Mouse (Mus musculus) skeletal muscle tissue, adult 2 months (tissue): ENCODE data around the gene Slc22a15.

Source experiments
- DNase-seq: peaks from one replicate; pipeline ENCODE4 v3.0.0-alpha.2; 2012; ENCODE audit warnings: low read depth, low spot score

Slc22a15 gene

GRCm38 (mm10) chr3:101917665-101918064 is 6.6 kb downstream of the Slc22a15 start:
- no peak for DNase-seq

GRCm38 (mm10) chr3:101916525-101916924 is 7.7 kb downstream of the Slc22a15 start:
- DNase-seq: no peak

- no peak for DNase-seq
Observed at GRCm38 (mm10) chr3:101915048-101915801, 9.0 kb downstream of the Slc22a15 start.

- no peak for DNase-seq
Observed at GRCm38 (mm10) chr3:101914266-101914665, 10.0 kb downstream of the Slc22a15 start.

GRCm38 (mm10) chr3:101912041-101912440 is 12.2 kb downstream of the Slc22a15 start:
- DNase-seq: no peak

GRCm38 (mm10) chr3:101907049-101907448 is 17.2 kb downstream of the Slc22a15 start:
- no peak for DNase-seq

- no peak for DNase-seq
Observed at GRCm38 (mm10) chr3:101904776-101905175, 19.5 kb downstream of the Slc22a15 start.

GRCm38 (mm10) chr3:101903091-101903490 is 21.2 kb downstream of the Slc22a15 start:
- no peak for DNase-seq

- DNase-seq: no peak
Observed at GRCm38 (mm10) chr3:101902344-101902743, 21.9 kb downstream of the Slc22a15 start.

GRCm38 (mm10) chr3:101897377-101897974 is 26.8 kb downstream of the Slc22a15 start:
- DNase-seq: no peak

GRCm38 (mm10) chr3:101896893-101897292 is 27.4 kb downstream of the Slc22a15 start:
- peak; percentile 37 for DNase-seq

- DNase-seq: no peak
Observed at GRCm38 (mm10) chr3:101895376-101895910, 28.8 kb downstream of the Slc22a15 start.

GRCm38 (mm10) chr3:101885591-101885990 is 38.7 kb downstream of the Slc22a15 start:
- no peak for DNase-seq

GRCm38 (mm10) chr3:101885041-101885440 is 39.2 kb downstream of the Slc22a15 start:
- no peak for DNase-seq

GRCm38 (mm10) chr3:101883902-101884301 is 40.4 kb downstream of the Slc22a15 start:
- no peak for DNase-seq

- no peak for DNase-seq
Observed at GRCm38 (mm10) chr3:101881721-101882120, 42.5 kb downstream of the Slc22a15 start.

- no peak for DNase-seq
Observed at GRCm38 (mm10) chr3:101880818-101881217, 43.4 kb downstream of the Slc22a15 start.

- no peak for DNase-seq
Observed at GRCm38 (mm10) chr3:101878136-101878535, 46.1 kb downstream of the Slc22a15 start.

GRCm38 (mm10) chr3:101876459-101877285 is 47.6 kb downstream of the Slc22a15 start:
- no peak for DNase-seq

GRCm38 (mm10) chr3:101875258-101875920 is 48.9 kb downstream of the Slc22a15 start:
- DNase-seq: no peak

GRCm38 (mm10) chr3:101873061-101873675 is 51.1 kb downstream of the Slc22a15 start:
- no peak for DNase-seq
